Mouse (Mus musculus) spleen, embryonic (tissue): ENCODE results near the gene Acvr2b.

Experiments
- CTCF ChIA-PET: fragments of 350-600 bp; sonication (Branson Sonifier 250); formaldehyde crosslinking; loops from one replicate; lab custom pipeline; 2022; lab: Charles Lee

The Acvr2b gene

DNA sequence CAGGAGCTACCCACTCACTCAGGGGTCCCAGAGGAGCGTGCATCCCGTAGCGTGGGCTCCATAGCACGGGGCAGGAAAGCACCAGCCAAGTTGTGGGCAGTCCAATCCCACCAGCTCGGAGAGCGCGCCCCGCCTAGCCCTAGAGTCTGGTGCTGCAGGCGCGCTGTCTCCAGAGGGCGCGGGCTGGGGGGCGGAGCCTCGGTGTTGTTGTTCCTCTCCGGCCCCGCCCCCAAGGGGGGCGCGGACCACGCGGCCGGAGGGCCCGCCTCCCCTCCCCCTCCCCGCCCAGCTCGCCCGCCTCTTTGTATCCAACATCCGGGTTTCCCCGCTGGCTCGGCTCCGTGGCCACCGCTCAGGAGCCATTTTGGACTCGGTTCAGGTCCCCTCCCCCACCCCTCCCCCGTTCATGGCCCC, at the start of gene Acvr2b:
TSS of gene Acvr2b (plus strand) at position 318 of the 414 bp plus-strand sequence.
- CTCF ChIA-PET: no interaction called here

DNA sequence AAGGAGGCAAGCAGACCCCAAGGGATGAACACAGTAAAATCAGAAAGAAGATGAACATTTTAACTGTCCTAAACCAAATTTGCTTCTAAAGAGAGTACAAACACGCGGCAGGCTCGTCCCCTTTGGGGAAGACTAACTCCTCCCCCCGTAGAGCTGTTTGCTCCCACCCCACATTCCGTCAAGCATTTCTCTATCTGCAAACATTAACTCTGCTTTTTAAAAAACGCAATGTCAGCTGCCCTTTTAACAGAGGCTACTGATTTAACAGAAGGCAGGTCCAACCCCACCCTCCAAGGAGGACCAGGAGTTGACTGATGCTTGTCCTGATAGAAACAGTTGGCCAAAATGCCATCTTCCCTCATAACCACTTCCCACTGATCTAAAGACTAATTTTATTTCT, 48.0 kb upstream of the Acvr2b start:
- CTCF ChIA-PET: no interaction called here

DNA sequence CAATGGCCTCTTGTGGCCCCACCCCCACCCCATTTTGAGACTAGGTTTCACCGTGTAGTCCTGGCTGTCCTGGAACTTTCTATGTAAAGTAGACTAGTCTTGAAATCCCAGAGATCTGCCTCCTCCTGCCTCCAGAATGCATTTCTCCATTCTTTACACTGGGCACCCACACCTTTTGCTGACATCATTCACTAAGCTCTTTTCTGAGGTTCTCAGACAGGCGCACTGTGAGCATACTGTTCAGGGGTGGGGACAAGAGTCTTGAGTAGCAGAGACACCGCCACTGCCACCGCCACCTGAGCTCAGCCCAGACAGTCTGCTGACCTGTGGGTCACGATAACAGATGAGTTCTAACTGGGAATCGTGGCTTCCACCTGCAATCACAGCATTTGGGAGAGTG, 46.0 kb upstream of the Acvr2b start:
- CTCF ChIA-PET: no interaction called here

- CTCF ChIA-PET: no interaction called here
Observed at GRCm38 (mm10) chr9:119357331-119358057, 44.4 kb upstream of the Acvr2b start, which contains the start of gene Xylb. Gene Xylb, plus strand, starts transcription at chr9:119357381.

DNA sequence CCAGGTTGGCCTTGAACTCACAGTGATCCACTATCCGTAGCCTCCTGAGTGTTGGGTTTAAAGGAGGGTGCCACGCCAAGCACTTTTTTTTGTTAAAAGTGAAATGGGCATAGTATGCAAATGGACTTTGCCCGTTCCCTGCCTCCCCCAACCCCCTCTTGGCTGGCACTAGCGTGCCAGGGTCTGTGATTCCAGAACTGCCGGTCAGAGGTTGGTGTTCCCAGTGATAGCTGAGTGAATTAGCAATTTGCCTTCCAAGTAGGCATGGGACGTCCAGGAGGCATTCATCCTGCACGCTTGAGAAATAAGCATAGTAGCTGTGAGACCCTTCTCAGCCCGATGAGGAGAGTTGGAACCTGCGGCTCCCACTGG, 43.9 kb upstream of the Acvr2b start:
- CTCF ChIA-PET: no interaction called here

- CTCF ChIA-PET: interaction anchor here (0.6 kb wide), 1 partner anchor 14 kb away, joined by 6 read pairs; no protein-coding TSS in a partner anchor
Observed at GRCm38 (mm10) chr9:119361416-119361815, 40.5 kb upstream of the Acvr2b start.

- CTCF ChIA-PET: no interaction called here
Observed at GRCm38 (mm10) chr9:119363229-119363628, 38.7 kb upstream of the Acvr2b start.

GRCm38 (mm10) chr9:119365284-119365683, 36.6 kb upstream of the Acvr2b start, which contains the start of gene Slc22a14:
Gene Slc22a14, minus strand, starts transcription at chr9:119365553.
- CTCF ChIA-PET: no interaction called here

DNA sequence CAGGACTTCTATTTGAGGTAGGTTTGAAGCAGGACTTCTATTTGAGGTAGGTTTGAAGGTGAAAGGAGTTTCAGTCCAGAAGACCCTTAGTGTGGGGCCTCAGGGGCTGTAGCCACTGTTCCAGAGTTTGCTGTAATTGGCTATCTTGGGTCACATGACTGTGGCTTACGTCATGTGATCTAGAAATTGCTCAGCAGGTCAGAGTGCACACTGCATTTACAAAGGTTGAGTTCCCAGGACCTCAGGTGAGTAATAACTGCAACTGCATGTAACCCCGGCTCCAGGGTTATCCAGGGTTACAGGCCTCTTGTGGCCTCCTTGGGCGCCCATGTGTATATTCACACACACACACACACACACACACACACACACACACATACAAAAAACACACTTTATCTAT, 33.6 kb upstream of the Acvr2b start:
- CTCF ChIA-PET: no interaction called here

GRCm38 (mm10) chr9:119370770-119371169, 31.1 kb upstream of the Acvr2b start:
- CTCF ChIA-PET: interaction anchor here (0.5 kb wide), 1 partner anchor 800 kb away, joined by 6 read pairs; no protein-coding TSS in a partner anchor

- CTCF ChIA-PET: interaction anchor here (0.5 kb wide), 1 partner anchor 801 kb away, joined by 6 read pairs; no protein-coding TSS in a partner anchor
Observed at GRCm38 (mm10) chr9:119371251-119371650, 30.7 kb upstream of the Acvr2b start.

- CTCF ChIA-PET: interaction anchor here (0.6 kb wide), 1 partner anchor 13 kb away, joined by 6 read pairs; no protein-coding TSS in a partner anchor
Observed at GRCm38 (mm10) chr9:119375008-119375407, 26.9 kb upstream of the Acvr2b start.

GRCm38 (mm10) chr9:119375556-119375955, 26.4 kb upstream of the Acvr2b start:
- CTCF ChIA-PET: no interaction called here

- CTCF ChIA-PET: no interaction called here
Observed at GRCm38 (mm10) chr9:119378231-119378630, 23.7 kb upstream of the Acvr2b start.

- CTCF ChIA-PET: no interaction called here
Observed at GRCm38 (mm10) chr9:119382603-119383002, 19.3 kb upstream of the Acvr2b start.

- CTCF ChIA-PET: no interaction called here
Observed at GRCm38 (mm10) chr9:119388956-119389355, 13.0 kb upstream of the Acvr2b start.

GRCm38 (mm10) chr9:119390214-119390613, 11.7 kb upstream of the Acvr2b start:
- CTCF ChIA-PET: no interaction called here

DNA sequence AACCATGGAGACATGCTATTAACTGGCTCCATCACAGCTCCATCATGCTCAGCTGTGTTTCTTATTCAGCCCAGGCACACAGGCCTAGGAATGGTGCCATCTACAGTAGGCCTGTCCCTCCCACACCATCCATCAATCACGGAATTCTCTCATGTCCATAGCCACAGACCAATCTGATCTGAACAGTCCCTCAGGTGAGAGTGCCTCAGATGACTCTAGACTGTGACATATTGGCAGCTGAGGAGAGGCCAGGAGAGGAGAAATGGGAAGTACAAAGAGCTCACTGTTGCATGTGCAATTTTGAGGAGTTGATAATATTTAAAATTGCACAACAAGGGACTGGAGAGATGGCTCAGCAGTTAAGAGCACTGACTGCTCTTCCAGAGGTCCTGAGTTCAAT, 7.1 kb upstream of the Acvr2b start:
- CTCF ChIA-PET: no interaction called here

GRCm38 (mm10) chr9:119401351-119401750, 567 bp upstream of the Acvr2b start:
- CTCF ChIA-PET: no interaction called here

DNA sequence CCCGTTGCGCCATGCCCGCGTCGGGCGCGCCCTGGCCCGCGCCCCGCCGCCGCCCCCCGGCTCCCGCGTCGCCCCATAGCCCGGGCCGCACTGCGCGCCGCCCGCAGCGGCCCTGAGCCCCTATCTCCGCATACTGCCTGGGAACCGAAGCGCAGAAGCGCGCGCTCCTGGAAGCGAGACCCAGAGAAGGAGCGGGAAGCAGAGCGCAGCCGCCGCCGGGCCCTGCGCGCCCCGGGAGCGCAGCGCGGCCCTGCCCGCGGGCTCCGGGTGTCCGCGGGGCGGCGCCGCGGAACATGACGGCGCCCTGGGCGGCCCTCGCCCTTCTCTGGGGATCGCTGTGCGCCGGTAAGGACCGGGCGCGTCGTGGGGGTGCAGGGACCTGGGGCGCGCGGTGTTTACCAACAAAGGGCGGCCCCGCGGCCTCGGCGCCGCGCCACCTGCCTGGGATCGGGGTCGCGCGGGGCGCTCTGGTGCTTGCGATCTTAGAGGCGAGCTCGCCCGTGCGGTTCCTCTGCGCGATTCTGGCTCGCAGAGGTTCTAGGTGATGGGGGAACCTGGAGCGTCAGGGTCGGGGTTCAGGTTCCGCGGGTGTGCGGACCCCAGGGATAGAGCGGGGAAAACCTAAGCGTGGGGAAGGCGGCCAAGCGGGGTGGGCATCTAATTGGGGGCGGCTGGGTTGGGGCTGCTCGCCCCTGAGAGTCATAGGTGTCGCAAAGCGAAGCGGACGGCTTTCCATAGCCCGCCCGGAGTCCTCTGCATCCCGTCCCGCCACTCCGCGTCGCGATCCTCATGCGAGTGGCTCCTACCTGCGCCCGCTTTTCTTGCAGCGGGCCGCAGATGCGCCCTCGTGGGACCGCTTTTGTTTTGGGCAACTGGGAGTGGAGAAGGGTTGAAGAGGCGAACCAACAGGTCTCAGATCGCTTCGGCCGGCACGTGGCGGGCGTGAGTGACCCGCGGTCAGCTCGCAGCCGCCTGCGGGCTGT, 626 bp downstream of the Acvr2b start:
- CTCF ChIA-PET: no interaction called here

DNA sequence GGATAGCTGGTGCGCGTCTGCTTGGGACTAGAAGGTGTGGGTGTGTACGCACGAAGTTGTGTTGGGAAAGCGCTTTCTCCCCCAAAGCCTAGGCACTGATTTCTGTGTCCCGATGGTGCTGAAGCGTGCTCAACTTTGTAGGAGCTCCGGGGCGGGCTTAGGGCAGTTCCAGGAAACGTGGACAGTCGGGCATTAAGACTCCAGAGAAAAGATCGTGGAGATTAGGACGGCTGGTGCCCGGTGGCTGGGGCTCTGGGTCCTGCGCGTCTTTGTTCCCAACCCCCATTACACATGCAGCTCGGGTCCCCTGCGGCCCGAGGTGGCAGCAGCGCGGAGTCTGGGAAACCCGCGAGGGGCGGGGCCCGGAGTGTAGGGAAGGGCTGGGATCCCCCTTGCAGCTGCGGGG, 1.3 kb downstream of the Acvr2b start:
- CTCF ChIA-PET: no interaction called here

DNA sequence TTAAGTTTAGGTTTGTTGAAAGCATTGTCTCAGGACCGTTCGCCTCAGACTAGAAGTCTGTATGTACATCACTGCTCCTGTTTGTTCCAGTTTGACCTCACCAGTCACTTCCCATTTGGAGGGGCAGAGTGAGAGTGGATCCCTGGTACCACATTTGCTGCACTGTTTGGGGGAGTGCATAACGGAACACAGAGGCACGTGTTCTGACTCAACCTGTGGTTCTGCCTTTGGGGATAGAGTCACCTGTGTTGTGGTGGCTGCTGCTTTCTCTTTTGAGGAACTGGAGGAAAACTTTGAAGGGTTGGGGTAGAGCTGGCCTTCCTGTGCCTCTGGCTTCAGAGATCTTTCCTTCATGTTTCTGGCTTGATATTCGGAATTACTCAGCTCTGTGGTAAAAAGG, 2.2 kb downstream of the Acvr2b start:
- CTCF ChIA-PET: no interaction called here
